In the genomic region with DNA sequence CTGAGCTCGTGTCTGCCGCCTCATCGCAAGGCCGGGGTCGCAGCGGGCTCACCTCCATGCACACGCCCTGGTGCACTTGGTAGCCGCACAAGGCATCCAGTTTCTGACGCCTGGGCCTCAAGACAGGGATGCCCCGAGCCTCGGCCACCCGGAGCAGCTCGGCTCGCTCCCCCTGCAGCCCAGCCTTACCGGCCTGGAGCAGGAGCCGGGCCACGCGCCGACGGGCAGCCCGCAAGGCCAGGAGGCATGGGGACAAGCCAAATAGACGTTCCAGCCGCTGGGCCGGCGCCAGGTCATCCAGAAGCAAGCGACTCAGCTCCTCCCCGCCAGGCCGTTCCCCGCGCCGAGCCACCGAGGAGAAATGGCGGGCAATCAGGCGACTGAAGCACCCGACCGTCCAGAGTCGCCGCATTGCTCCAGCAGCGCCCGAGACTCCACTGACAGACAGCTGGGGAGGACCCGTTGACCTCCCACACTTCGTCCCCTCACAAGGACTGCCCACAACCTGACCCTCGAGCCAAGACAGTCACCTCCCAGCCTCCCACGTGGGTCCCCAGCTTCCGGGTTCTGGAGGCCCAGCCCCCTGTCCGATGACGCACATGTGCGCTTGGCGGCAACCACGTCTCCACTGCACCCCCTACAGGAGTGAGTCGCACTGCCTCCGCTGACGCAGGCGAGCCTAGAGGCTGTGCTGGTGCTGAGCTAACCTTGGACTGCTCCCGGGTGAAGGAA, we compare ENCODE assay signal across 8 mouse cellular contexts. TPM values are rescaled to one million over a fixed set of nuclear protein-coding genes. Genes with fewer than 3 reads are reported as not detected.
DNase-seq lines count a peak whose midpoint lies in the region; ATAC-seq lines count a peak whose summit lies in the region.

A gene (minus strand): TSS at position 555 of the 732 bp plus-strand sequence.

- peak; percentile 95 for DNase-seq in adipocyte (ENCODE audit: low spot score)
- peak; percentile 98 for DNase-seq in embryo, embryonic 10 days (ENCODE audit: low spot score)
- peak; percentile 94 for DNase-seq in gastrocnemius, postnatal 10 days
- DNase-seq in induced T-regulatory cell, adult 2 months (ENCODE audit: low read depth): peak; percentile 97
- DNase-seq in left cerebral cortex, adult 9 months (ENCODE audit: low spot score in 2 of 2): peak; percentile 86 to 94
- peak; percentile 94 for DNase-seq in right cerebral cortex, postnatal 14 days
- DNase-seq in urinary bladder, postnatal 36 days (ENCODE audit: low spot score in 2 of 2): peak; percentile 92 to 94

- ATAC-seq in megakaryocyte progenitor cell, adult 5-6 weeks (replicated peaks; ENCODE audit: poor library complexity): peak; percentile 71

RNA-seq across cellular contexts. Expression of the gene that starts here (rescaled TPM):
- total RNA-seq in gastrocnemius, postnatal 10 days (2021): 1 to 10 TPM; 3.8 to 4.9 TPM
- 6.9 and 7.6 TPM in 2 replicates for total RNA-seq in megakaryocyte progenitor cell, adult 5-6 weeks (2015)
- 5.2 and 7.8 TPM in 2 replicates for total RNA-seq in megakaryocyte progenitor cell, adult 5-6 weeks (2017)

Comparison
In these comparisons a context has a peak if more than half of its experiments do, and no peak if none do; other contexts are left out.
1. Peak in every context shown above with its lines: DNase-seq and ATAC-seq.